Comparison of ENCODE assay signal across 8 mouse cellular contexts in genomic region chr6:113392387-113393071, GRCm38 (mm10). TPM values are rescaled to one million over a fixed set of nuclear protein-coding genes. Genes with fewer than 3 reads are reported as not detected.
DNase-seq lines count a peak whose midpoint lies in the region; ATAC-seq and TF ChIP-seq lines count a peak whose summit lies in the region.

No protein-coding gene starts in this region.

- peak overlapping the region; percentile 45 for H3K4me3 ChIP-seq in forebrain, embryonic 16.5 days (replicated peaks; ENCODE audit: low read length)
- H3K4me3 ChIP-seq in hindbrain, embryonic 10.5 days: peak overlapping the region; percentile 66
- H3K4me3 ChIP-seq in lung, postnatal 0 days (ENCODE audit: low read depth, low read length): peak overlapping the region; percentile 31

- H3K9ac ChIP-seq in forebrain, embryonic 16.5 days (replicated peaks; ENCODE audit: low read depth, low read length): peak overlapping the region; percentile 65
- H3K9ac ChIP-seq in lung, postnatal 0 days (replicated peaks; ENCODE audit: low read depth): peak overlapping the region; percentile 47; the same call in 1 of the 2 replicates

- TF ChIP-seq EP300 in lung, postnatal 0 days (IDR thresholded peaks at IDR 0.05): no peak

- peaks cover 21% of the 10 kb centered on the region for H3K36me3 ChIP-seq in forebrain, embryonic 16.5 days (ENCODE audit: control insufficient read depth, insufficient read depth)
- H3K36me3 ChIP-seq in hindbrain, embryonic 10.5 days: peaks cover 60% of the 10 kb centered on the region
- H3K36me3 ChIP-seq in lung, postnatal 0 days (ENCODE audit: insufficient read depth, low read length): peaks cover 24% of the 10 kb centered on the region

- no peaks in the 10 kb centered on the region for H3K9me3 ChIP-seq in forebrain, embryonic 16.5 days (ENCODE audit: control insufficient read depth, low read length)
- no peaks in the 10 kb centered on the region for H3K9me3 ChIP-seq in hindbrain, embryonic 10.5 days
- no peaks in the 10 kb centered on the region for H3K9me3 ChIP-seq in lung, postnatal 0 days (ENCODE audit: low read length)

- ATAC-seq in forebrain, embryonic 16.5 days: peak; percentile 95
- ATAC-seq in lung, postnatal 0 days: peak; percentile 84

- H3K4me1 ChIP-seq in forebrain, embryonic 16.5 days (replicated peaks; ENCODE audit: control insufficient read depth, insufficient read depth, low read length): peaks cover 9% of the 10 kb centered on the region
- H3K4me1 ChIP-seq in hindbrain, embryonic 10.5 days (replicated peaks): peaks cover 21% of the 10 kb centered on the region
- no peaks in the 10 kb centered on the region for H3K4me1 ChIP-seq in lung, postnatal 0 days (ENCODE audit: insufficient read depth, low read depth, low read length)

- TF ChIP-seq CTCF in lung, postnatal 0 days (IDR thresholded peaks at IDR 0.05): 0 out of 2 replicates have a peak, but pooled peaks have one; percentile 2

- H3K27me3 ChIP-seq in forebrain, embryonic 16.5 days (replicated peaks; ENCODE audit: control insufficient read depth, insufficient read depth, low read length): no peaks in the 10 kb centered on the region
- H3K27me3 ChIP-seq in hindbrain, embryonic 10.5 days (ENCODE audit: insufficient read depth, poor library complexity, severe bottlenecking): 0 out of 2 replicates have a peak, but pooled peaks cover 7% of the 10 kb centered on the region
- H3K27me3 ChIP-seq in lung, postnatal 0 days (replicated peaks; ENCODE audit: insufficient read depth, low read length): no peaks in the 10 kb centered on the region

- peak; percentile 69 for DNase-seq in ES-CJ7 (ENCODE audit: low read depth, low spot score)
- DNase-seq in cerebellum, adult 18-20 months: peak; percentile 59 to 60
- peak; percentile 84 for DNase-seq in hindbrain, embryonic 10.5 days (ENCODE audit: low spot score)
- DNase-seq in layer of hippocampus, postnatal 14 days (ENCODE audit: low spot score in 2 of 2): peak; percentile 64 to 68
- peak; percentile 43 for DNase-seq in lung, postnatal 0 days (ENCODE audit: low spot score)
- DNase-seq in ovary, postnatal 36 days (ENCODE audit: low spot score): peak; percentile 74
- DNase-seq in thymus, postnatal 25 days: no peak

- H3K27ac ChIP-seq in forebrain, embryonic 16.5 days (ENCODE audit: low read length): peak overlapping the region; percentile 55; the same call in 1 of the 2 replicates
- peak overlapping the region; percentile 92 for H3K27ac ChIP-seq in hindbrain, embryonic 10.5 days
- H3K27ac ChIP-seq in lung, postnatal 0 days (ENCODE audit: low read length): no peak overlapping the region

- WGBS in forebrain, embryonic 16.5 days: under 1% methylated on average over 50 of the region's 51 CpGs
- WGBS in hindbrain, embryonic 10.5 days: 2% methylated on average over 51 of the region's 51 CpGs
- WGBS in lung, postnatal 0 days: 4% methylated on average over 42 of the region's 51 CpGs

- H3K4me2 ChIP-seq in forebrain, embryonic 16.5 days (ENCODE audit: low read length): peak overlapping the region; percentile 71
- peak overlapping the region; percentile 66 for H3K4me2 ChIP-seq in lung, postnatal 0 days (replicated peaks; ENCODE audit: low read depth, low read length)

RNA-seq across cellular contexts. Expression of gene Ttll3, which starts 3.5 kb away (rescaled TPM):
- 6.4 and 8.7 TPM in 2 replicates for polyA plus RNA-seq in forebrain, embryonic 16.5 days (2015; fragmentation: Nextera tagmentation; extraction: Ambion mirVana)
- polyA plus RNA-seq in hindbrain, embryonic 10.5 days (2016; fragmentation: Nextera tagmentation; extraction: Ambion mirVana): 5.3 and 7.4 TPM in 2 replicates
- 10 to 100 TPM; 11.7 to 13.7 TPM for total RNA-seq in layer of hippocampus, postnatal 14 days (2021)
- 11.5 and 12.4 TPM in 2 replicates for polyA plus RNA-seq in lung, postnatal 0 days (2015; fragmentation: Nextera tagmentation; extraction: Ambion mirVana)

RNA-seq across cellular contexts. Expression of gene Arpc4, which starts 14.6 kb away (rescaled TPM):
- polyA plus RNA-seq in forebrain, embryonic 16.5 days (2015; fragmentation: Nextera tagmentation; extraction: Ambion mirVana): 407 and 414 TPM in 2 replicates
- 393 and 423 TPM in 2 replicates for polyA plus RNA-seq in hindbrain, embryonic 10.5 days (2016; fragmentation: Nextera tagmentation; extraction: Ambion mirVana)
- 100 to 1,000 TPM; 348 to 363 TPM for total RNA-seq in layer of hippocampus, postnatal 14 days (2021)
- polyA plus RNA-seq in lung, postnatal 0 days (2015; fragmentation: Nextera tagmentation; extraction: Ambion mirVana): 349 and 358 TPM in 2 replicates

RNA-seq across cellular contexts. Expression of gene Tada3, which starts 14.8 kb away (rescaled TPM):
- polyA plus RNA-seq in forebrain, embryonic 16.5 days (2015; fragmentation: Nextera tagmentation; extraction: Ambion mirVana): 83.3 and 88.8 TPM in 2 replicates
- polyA plus RNA-seq in hindbrain, embryonic 10.5 days (2016; fragmentation: Nextera tagmentation; extraction: Ambion mirVana): 63.1 and 63.9 TPM in 2 replicates
- total RNA-seq in layer of hippocampus, postnatal 14 days (2021): 10 to 100 TPM; 53.4 to 54.9 TPM
- polyA plus RNA-seq in lung, postnatal 0 days (2015; fragmentation: Nextera tagmentation; extraction: Ambion mirVana): 33.2 and 36.7 TPM in 2 replicates

RNA-seq across cellular contexts. Expression of gene Rpusd3, which starts 26.6 kb away (rescaled TPM):
- 13.9 and 16.3 TPM in 2 replicates for polyA plus RNA-seq in forebrain, embryonic 16.5 days (2015; fragmentation: Nextera tagmentation; extraction: Ambion mirVana)
- 34.9 and 36.3 TPM in 2 replicates for polyA plus RNA-seq in hindbrain, embryonic 10.5 days (2016; fragmentation: Nextera tagmentation; extraction: Ambion mirVana)
- 10 to 100 TPM; 24.7 to 28.7 TPM for total RNA-seq in layer of hippocampus, postnatal 14 days (2021)
- polyA plus RNA-seq in lung, postnatal 0 days (2015; fragmentation: Nextera tagmentation; extraction: Ambion mirVana): 11.4 and 12.3 TPM in 2 replicates

RNA-seq across cellular contexts. Expression of gene Cidec, which starts 43.0 kb away (rescaled TPM):
- not detected in 2 replicates for polyA plus RNA-seq in forebrain, embryonic 16.5 days (2015; fragmentation: Nextera tagmentation; extraction: Ambion mirVana)
- not detected in 2 replicates for polyA plus RNA-seq in hindbrain, embryonic 10.5 days (2016; fragmentation: Nextera tagmentation; extraction: Ambion mirVana)
- not detected for total RNA-seq in layer of hippocampus, postnatal 14 days (2021)
- 1.1 and 1.3 TPM in 2 replicates for polyA plus RNA-seq in lung, postnatal 0 days (2015; fragmentation: Nextera tagmentation; extraction: Ambion mirVana)
